Mouse (Mus musculus) heart, postnatal 0 days (tissue): ENCODE data around the gene Ssna1.

Experiments used
- CTCF ChIP-seq: IDR thresholded peaks from 2 replicates; pipeline ENCODE4 v1.5.1; 2016; ENCODE audit warnings: antibody characterized with exemption, control low read depth, low read depth
- EP300 ChIP-seq: IDR thresholded peaks from 2 replicates; pipeline ENCODE4 v1.6.1; 2016; ENCODE audit warnings: antibody characterized with exemption, low read depth

DNA sequence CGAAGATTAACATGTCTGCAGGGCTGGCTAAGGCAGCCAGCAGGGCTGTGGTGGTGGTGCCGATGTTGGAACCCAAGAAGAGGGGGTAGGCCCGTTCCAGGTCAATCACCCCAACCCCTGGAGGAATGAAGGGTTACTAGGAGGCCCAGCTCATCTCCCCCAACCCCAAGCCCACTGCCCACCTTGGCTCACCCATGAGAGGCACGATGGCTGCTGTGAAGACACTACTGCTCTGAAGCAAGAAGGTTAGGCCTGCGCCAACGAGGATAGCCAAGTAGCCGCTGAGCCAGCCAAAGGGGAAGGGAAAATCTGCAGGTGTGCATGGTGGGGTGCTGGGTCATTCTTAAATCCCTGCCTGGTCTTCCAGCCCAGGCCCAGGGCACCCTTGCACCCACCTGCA is 41.7 kb downstream of the Ssna1 start:
- TF ChIP-seq EP300 (no peak), CTCF (no peak)
